Mouse (Mus musculus) 416B (cell line): ENCODE measurements around the gene Supt7l.

ENCODE experiments used
- DNase-seq: peaks from one replicate; pipeline ENCODE4 v3.0.0; 2011; ENCODE audit warnings: low read depth

Gene Supt7l

GRCm38 (mm10) chr5:31492031-31492430 is 35.6 kb downstream of the Supt7l start:
- no peak for DNase-seq

GRCm38 (mm10) chr5:31489116-31489769 is 38.4 kb downstream of the Supt7l start:
- DNase-seq: no peak

- no peak for DNase-seq
These were observed 39.7 kb downstream of the Supt7l start for GRCm38 (mm10) chr5:31487889-31488288.

GRCm38 (mm10) chr5:31485440-31485839 is 42.2 kb downstream of the Supt7l start, which contains the start of gene 4930548H24Rik:
Gene 4930548H24Rik, plus strand, starts transcription at chr5:31485740.
- no peak for DNase-seq

- DNase-seq: no peak
These were observed 47.1 kb downstream of the Supt7l start for GRCm38 (mm10) chr5:31480536-31480935.

- peak; percentile 67 for DNase-seq
These were observed 57.3 kb downstream of the Supt7l start for GRCm38 (mm10) chr5:31470334-31470733.

- DNase-seq: no peak
These were observed 57.9 kb downstream of the Supt7l start for GRCm38 (mm10) chr5:31469711-31470110.

- peak; percentile 40 for DNase-seq
These were observed 59.8 kb downstream of the Supt7l start for GRCm38 (mm10) chr5:31467798-31468197.
